Mouse (Mus musculus): ENCODE results near the gene Rhox1. TPM values are rescaled to one million over a fixed set of nuclear protein-coding genes. Genes with fewer than 3 reads are reported as not detected.
"Not testable (repeated sequence)": the region's sequence is repeated elsewhere in the genome, so short reads cannot be mapped to it uniquely, and the experiment has no call there.

Rhox1 gene
- 0.73 and 0.77 TPM in 2 replicates for polyA plus RNA-seq (2012; rRNA removed)

- H3K27me3 ChIP-seq (ENCODE audit: control insufficient read depth, insufficient read depth, low read length); H3K4me3 ChIP-seq (ENCODE audit: control insufficient read depth, low read depth, low read length); H3K36me3 ChIP-seq (ENCODE audit: control insufficient read depth, insufficient read depth, low read length); H3K4me1 ChIP-seq (ENCODE audit: control insufficient read depth, insufficient read depth, low read length): not testable (repeated sequence)
- 0 out of 2 replicates have a peak within 1 kb of the TSS, but pooled peaks have one; percentile 8 for H3K27ac ChIP-seq (ENCODE audit: control insufficient read depth, insufficient read depth, low read depth, low read length)
Observed at GRCm38 (mm10) chrX:37222158-37222557, at the start of gene Rhox1. Gene Rhox1 (minus strand): TSS chrX:37222258.

- not testable (repeated sequence) for H3K4me3 ChIP-seq (ENCODE audit: control insufficient read depth, low read depth, low read length); H3K27me3 ChIP-seq (ENCODE audit: control insufficient read depth, insufficient read depth, low read length); H3K27ac ChIP-seq (ENCODE audit: control insufficient read depth, insufficient read depth, low read depth, low read length); H3K36me3 ChIP-seq (ENCODE audit: control insufficient read depth, insufficient read depth, low read length); H3K4me1 ChIP-seq (ENCODE audit: control insufficient read depth, insufficient read depth, low read length)
Observed at GRCm38 (mm10) chrX:37265038-37265437, 43.0 kb upstream of the Rhox1 start, which contains the start of gene Rhox4a. Gene Rhox4a (plus strand): TSS chrX:37265338.

GRCm38 (mm10) chrX:37249619-37250018 lies 27.6 kb upstream of the Rhox1 start, which contains the start of gene Rhox3a:
Gene Rhox3a (plus strand): TSS chrX:37249919.
- H3K4me1 ChIP-seq (ENCODE audit: control insufficient read depth, insufficient read depth, low read length); H3K27ac ChIP-seq (ENCODE audit: control insufficient read depth, insufficient read depth, low read depth, low read length); H3K4me3 ChIP-seq (ENCODE audit: control insufficient read depth, low read depth, low read length); H3K36me3 ChIP-seq (ENCODE audit: control insufficient read depth, insufficient read depth, low read length); H3K27me3 ChIP-seq (ENCODE audit: control insufficient read depth, insufficient read depth, low read length): not testable (repeated sequence)

GRCm38 (mm10) chrX:37244676-37245075 lies 22.6 kb upstream of the Rhox1 start, which contains the start of gene Rhox2a:
Gene Rhox2a (plus strand): TSS chrX:37244976.
- H3K36me3 ChIP-seq (ENCODE audit: control insufficient read depth, insufficient read depth, low read length); H3K27ac ChIP-seq (ENCODE audit: control insufficient read depth, insufficient read depth, low read depth, low read length); H3K4me1 ChIP-seq (ENCODE audit: control insufficient read depth, insufficient read depth, low read length); H3K27me3 ChIP-seq (ENCODE audit: control insufficient read depth, insufficient read depth, low read length): not testable (repeated sequence)
- H3K4me3 ChIP-seq (ENCODE audit: control insufficient read depth, low read depth, low read length), result peak within 1 kb of the TSS; percentile 44

DNA sequence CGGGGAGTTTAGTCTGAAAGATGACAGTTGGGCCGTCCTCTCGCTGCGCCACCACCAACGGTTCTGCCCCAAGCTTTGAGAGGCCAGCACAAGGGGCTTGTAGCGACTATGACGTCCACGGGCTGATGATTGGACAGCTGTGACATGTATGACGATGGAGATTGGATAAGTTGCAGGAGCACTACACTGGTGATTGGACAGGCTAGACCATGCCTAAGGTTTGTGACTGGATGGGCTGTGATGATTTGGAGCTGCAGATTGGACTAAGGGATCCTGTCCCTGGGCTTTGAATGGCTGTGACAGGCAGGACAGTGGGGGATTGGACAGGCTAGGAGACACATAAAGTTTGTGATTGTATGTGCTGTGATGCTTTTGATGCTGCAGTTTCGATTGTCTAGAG lies 11.1 kb downstream of the Rhox1 start, which contains the start of gene Gm9:
Gm9 (minus strand) TSS at position 101 of the 400 bp plus-strand sequence.
- peak; percentile 31; the same call in 1 of the 2 replicates for TF ChIP-seq POLR2A (IDR thresholded peaks at IDR 0.05; ENCODE audit: control insufficient read depth, low read depth, low read length)
- no peak for TF ChIP-seq CTCF (IDR thresholded peaks at IDR 0.05; ENCODE audit: control insufficient read depth, insufficient read depth, insufficient replicate concordance, low read depth, low read length)
- Histone ChIP-seq H3K4me3 (ENCODE audit: control insufficient read depth, low read depth, low read length) (peak within 1 kb of the TSS; percentile 81), H3K27me3 (ENCODE audit: control insufficient read depth, insufficient read depth, low read length) (no peaks in the 10 kb centered on the region), H3K27ac (ENCODE audit: control insufficient read depth, insufficient read depth, low read depth, low read length) (peak within 1 kb of the TSS; percentile 94), H3K36me3 (ENCODE audit: control insufficient read depth, insufficient read depth, low read length) (no peaks in the 10 kb centered on the region), H3K4me1 (ENCODE audit: control insufficient read depth, insufficient read depth, low read length) (peaks cover 2% of the 10 kb centered on the region)

DNA sequence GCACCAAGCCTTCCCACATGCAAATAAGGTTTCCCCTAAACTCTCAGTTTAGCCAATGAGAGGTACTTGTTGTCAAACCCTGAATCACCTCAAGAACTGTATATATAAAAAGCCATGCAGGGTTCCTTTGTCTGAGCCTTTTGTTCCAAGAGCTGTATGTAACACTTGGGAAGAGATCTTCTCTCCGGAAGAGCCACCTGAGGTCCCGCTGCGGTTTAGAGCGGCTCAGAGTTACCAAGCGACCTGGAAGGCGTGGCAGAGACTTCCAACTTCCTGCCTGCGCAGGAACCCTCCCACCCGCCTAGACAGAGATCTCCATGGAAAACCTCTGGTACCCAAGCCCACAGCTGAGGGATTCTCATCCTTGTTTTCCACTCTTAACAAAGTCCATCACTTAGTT lies 23.4 kb downstream of the Rhox1 start:
- Histone ChIP-seq H3K27me3 (ENCODE audit: control insufficient read depth, insufficient read depth, low read length) (no peaks in the 10 kb centered on the region), H3K4me3 (ENCODE audit: control insufficient read depth, low read depth, low read length) (no peak overlapping the region), H3K27ac (ENCODE audit: control insufficient read depth, insufficient read depth, low read depth, low read length) (no peak overlapping the region), H3K36me3 (ENCODE audit: control insufficient read depth, insufficient read depth, low read length) (no peaks in the 10 kb centered on the region), H3K4me1 (ENCODE audit: control insufficient read depth, insufficient read depth, low read length) (no peaks in the 10 kb centered on the region)
- TF ChIP-seq CTCF (IDR thresholded peaks at IDR 0.05; ENCODE audit: control insufficient read depth, insufficient read depth, insufficient replicate concordance, low read depth, low read length) (no peak), POLR2A (IDR thresholded peaks at IDR 0.05; ENCODE audit: control insufficient read depth, low read depth, low read length) (no peak)

GRCm38 (mm10) chrX:37191744-37192379 lies 30.2 kb downstream of the Rhox1 start:
- Histone ChIP-seq H3K4me1 (ENCODE audit: control insufficient read depth, insufficient read depth, low read length) (peaks cover 4% of the 10 kb centered on the region; the same call in 1 of the 2 replicates), H3K27ac (ENCODE audit: control insufficient read depth, insufficient read depth, low read depth, low read length) (no peak overlapping the region), H3K27me3 (ENCODE audit: control insufficient read depth, insufficient read depth, low read length) (no peaks in the 10 kb centered on the region), H3K36me3 (ENCODE audit: control insufficient read depth, insufficient read depth, low read length) (no peaks in the 10 kb centered on the region), H3K4me3 (ENCODE audit: control insufficient read depth, low read depth, low read length) (peak overlapping the region; percentile 93)
- TF ChIP-seq CTCF (IDR thresholded peaks at IDR 0.05; ENCODE audit: control insufficient read depth, insufficient read depth, insufficient replicate concordance, low read depth, low read length) (no peak), POLR2A (IDR thresholded peaks at IDR 0.05; ENCODE audit: control insufficient read depth, low read depth, low read length) (no peak)

DNA sequence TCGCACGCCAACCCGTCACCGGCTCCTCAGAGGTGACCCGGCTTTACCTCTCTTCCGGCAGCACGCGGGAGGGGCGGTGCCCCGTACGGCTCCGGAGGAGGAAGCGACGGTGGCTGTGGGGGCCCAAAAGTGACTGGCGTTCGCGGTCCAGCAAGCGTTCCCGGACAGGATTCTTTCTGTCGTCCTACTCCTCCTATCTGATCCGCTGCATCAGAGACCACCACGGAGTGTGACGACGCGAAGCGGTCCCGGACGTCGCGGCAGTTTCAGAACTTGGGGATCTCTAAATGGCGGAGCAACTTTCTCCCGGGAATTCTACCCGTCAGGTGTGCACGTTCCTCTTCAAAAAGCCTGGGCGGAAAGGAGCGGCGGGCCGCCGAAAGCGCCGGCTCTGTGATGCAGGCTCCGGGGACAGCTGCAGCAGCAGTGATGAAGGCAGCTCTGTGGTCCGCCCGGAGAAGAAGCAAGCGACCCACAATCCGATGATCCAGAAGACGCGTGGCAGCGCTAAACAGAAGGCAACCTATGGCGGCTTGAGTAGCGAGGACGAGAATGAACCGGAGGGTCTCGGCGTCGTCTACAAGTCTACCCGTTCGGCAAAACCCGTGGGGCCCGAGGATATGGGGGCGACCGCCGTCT lies 30.8 kb downstream of the Rhox1 start, which contains the start of the genes Ndufa1 and Rnf113a1:
Ndufa1 (minus strand) TSS at position 59 of the 639 bp plus-strand sequence.
Rnf113a1 (plus strand) TSS at position 141 of the 639 bp plus-strand sequence.
- TF ChIP-seq CTCF (IDR thresholded peaks at IDR 0.05; ENCODE audit: control insufficient read depth, insufficient read depth, insufficient replicate concordance, low read depth, low read length), result no peak
- TF ChIP-seq POLR2A (IDR thresholded peaks at IDR 0.05; ENCODE audit: control insufficient read depth, low read depth, low read length), result peak; percentile 60
- Histone ChIP-seq H3K36me3 (ENCODE audit: control insufficient read depth, insufficient read depth, low read length) (no peaks in the 10 kb centered on the region), H3K4me3 (ENCODE audit: control insufficient read depth, low read depth, low read length) (peak within 1 kb of the TSS; percentile 93), H3K27ac (ENCODE audit: control insufficient read depth, insufficient read depth, low read depth, low read length) (peak within 1 kb of the TSS; percentile 87), H3K27me3 (ENCODE audit: control insufficient read depth, insufficient read depth, low read length) (no peaks in the 10 kb centered on the region), H3K4me1 (ENCODE audit: control insufficient read depth, insufficient read depth, low read length) (peaks cover 4% of the 10 kb centered on the region; the same call in 1 of the 2 replicates)
